Mouse (Mus musculus) liver, adult 2 months (tissue): Measurements from ENCODE around the gene Prdm10. TPM values are rescaled to one million over a fixed set of nuclear protein-coding genes. Genes with fewer than 3 reads are reported as not detected.

Source experiments
- DNase-seq: peaks from one replicate; pipeline ENCODE4 v3.0.0-alpha.2; 2011; ENCODE audit warnings: low read depth, low spot score; ENCODE audit errors: extremely low read depth
- H3K27ac ChIP-seq: fragments of 200-500 bp; replicated peaks from 2 replicates; pipeline ENCODE4 v1.5.1; 2012; ENCODE audit warnings: low read depth, mild to moderate bottlenecking, control low read depth, inconsistent platforms, low read length; ENCODE audit not compliant: insufficient read depth
- H3K27me3 ChIP-seq: fragments of 200-500 bp; 2 replicates; pipeline ENCODE4 v1.6.1; 2012; ENCODE audit warnings: mild to moderate bottlenecking, moderate library complexity, low read length, inconsistent platforms; ENCODE audit not compliant: control insufficient read depth, insufficient read depth
- H3K36me3 ChIP-seq: fragments of 200-500 bp; 2 replicates; pipeline ENCODE4 v1.6.1; 2012; ENCODE audit warnings: low read length, inconsistent platforms; ENCODE audit not compliant: control insufficient read depth, insufficient read depth
- H3K4me1 ChIP-seq: fragments of 200-500 bp; 2 replicates; pipeline ENCODE4 v1.6.1; 2011; ENCODE audit warnings: low read length; ENCODE audit not compliant: control insufficient read depth, insufficient read depth
- H3K4me3 ChIP-seq: fragments of 200-500 bp; 2 replicates; pipeline ENCODE4 v1.5.1; 2011; ENCODE audit warnings: low read depth, mild to moderate bottlenecking, control low read depth, low read length, moderate library complexity; ENCODE audit not compliant: insufficient read depth
- H3K79me2 ChIP-seq: fragments of 200-500 bp; 2 replicates; pipeline ENCODE4 v1.6.1; 2012; ENCODE audit warnings: inconsistent platforms, mild to moderate bottlenecking, low read length, moderate library complexity; ENCODE audit not compliant: control insufficient read depth, insufficient read depth
- H3K9ac ChIP-seq: fragments of 200-500 bp; 2 replicates; pipeline ENCODE4 v1.6.1; 2012; ENCODE audit warnings: low read depth, mild to moderate bottlenecking, control low read depth, inconsistent platforms, low read length
- CTCF ChIP-seq: fragments of 200-500 bp; IDR thresholded peaks from 2 replicates; pipeline ENCODE4 v1.5.1; 2011; ENCODE audit warnings: low read depth, low read length, control low read depth
- POLR2A ChIP-seq: fragments of 200-500 bp; IDR thresholded peaks from 2 replicates; pipeline ENCODE4 v1.6.1; 2011; ENCODE audit warnings: low read length, control low read depth; ENCODE audit not compliant: insufficient read depth; ENCODE audit errors: extremely low read depth
- WGBS: fragments of 180-500 bp; shearing (Covaris S2); methylation state at CpG from one replicate; pipeline ENCODE4 v1.1.7; 2018; 5-methylcytosine and 5-hydroxymethylcytosine counted together
- polyA plus RNA-seq: library from polyadenylated mRNA; depleted of rRNA; stranded (reverse); fragments of >200 nt; gene quantifications from 2 replicates; pipeline ENCODE4 v1.2.3, GENCODE M21; 2012
- total RNA-seq: library from RNA; depleted of rRNA; stranded (reverse); fragments of >200 nt; gene quantifications from 2 replicates; pipeline ENCODE4 v1.2.3, GENCODE M21; 2014

Prdm10 gene
- total and polyA plus RNA-seq, 2 experiments: 2.7 to 4.8 TPM

DNA sequence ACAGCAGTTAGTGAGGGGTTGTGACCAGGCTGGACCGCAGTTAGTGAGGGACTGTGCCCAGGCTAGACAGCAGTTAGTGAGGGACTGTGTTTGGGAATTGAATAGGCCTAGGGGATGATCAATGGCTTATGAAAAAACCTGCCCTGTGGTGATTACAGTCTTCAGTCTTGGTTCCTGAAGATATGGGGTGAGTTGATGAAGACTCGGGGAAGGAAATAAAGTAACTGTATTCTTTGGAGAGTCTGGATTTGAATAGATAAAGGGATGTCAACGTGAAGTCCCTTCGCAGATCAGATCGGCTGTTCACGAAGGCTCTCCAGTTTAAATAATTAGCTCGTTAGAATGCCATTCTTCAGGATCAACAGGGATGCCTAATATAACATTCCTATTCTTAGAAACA is 24.4 kb upstream of the Prdm10 start:
- TF ChIP-seq CTCF (no peak), POLR2A (no peak)
- no peaks in the 10 kb centered on the region for H3K36me3 ChIP-seq
- DNase-seq: no peak
- H3K4me1 ChIP-seq: peaks cover 7% of the 10 kb centered on the region; the same call in 1 of the 2 replicates
- no peak overlapping the region for H3K27ac ChIP-seq
- no peak overlapping the region for H3K9ac ChIP-seq
- H3K27me3 ChIP-seq: no peaks in the 10 kb centered on the region
- no peaks in the 10 kb centered on the region for H3K79me2 ChIP-seq
- H3K4me3 ChIP-seq: no peak overlapping the region
- WGBS: 91% methylated on average over 7 of the region's 7 CpGs

DNA sequence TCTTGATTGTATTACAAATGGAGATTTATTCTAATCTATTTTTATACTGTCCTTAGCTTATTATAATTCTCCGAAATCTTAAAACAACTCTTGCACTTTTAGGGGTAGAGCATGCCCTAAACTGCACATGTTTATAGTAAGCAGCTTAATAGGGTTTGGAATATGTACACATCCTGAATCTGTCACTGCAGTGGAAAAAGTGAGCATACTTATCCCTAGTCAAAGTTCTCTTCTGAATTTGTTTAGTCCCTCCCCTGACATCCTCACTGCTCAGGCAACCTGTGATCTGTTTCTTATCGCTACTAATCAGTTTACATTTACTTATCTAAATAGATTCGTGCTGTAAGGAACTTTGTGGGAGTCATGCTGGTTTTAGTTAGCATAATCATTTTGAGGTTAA is 22.1 kb upstream of the Prdm10 start:
- H3K79me2 ChIP-seq: no peaks in the 10 kb centered on the region
- H3K4me1 ChIP-seq: peaks cover 8% of the 10 kb centered on the region
- TF ChIP-seq POLR2A: no peak
- TF ChIP-seq CTCF: no peak
- H3K4me3 ChIP-seq: no peak overlapping the region
- no peak overlapping the region for H3K9ac ChIP-seq
- no peaks in the 10 kb centered on the region for H3K27me3 ChIP-seq
- no peaks in the 10 kb centered on the region for H3K36me3 ChIP-seq
- DNase-seq: no peak
- no peak overlapping the region for H3K27ac ChIP-seq
- WGBS: 57% methylated on average over 3 of the region's 3 CpGs

DNA sequence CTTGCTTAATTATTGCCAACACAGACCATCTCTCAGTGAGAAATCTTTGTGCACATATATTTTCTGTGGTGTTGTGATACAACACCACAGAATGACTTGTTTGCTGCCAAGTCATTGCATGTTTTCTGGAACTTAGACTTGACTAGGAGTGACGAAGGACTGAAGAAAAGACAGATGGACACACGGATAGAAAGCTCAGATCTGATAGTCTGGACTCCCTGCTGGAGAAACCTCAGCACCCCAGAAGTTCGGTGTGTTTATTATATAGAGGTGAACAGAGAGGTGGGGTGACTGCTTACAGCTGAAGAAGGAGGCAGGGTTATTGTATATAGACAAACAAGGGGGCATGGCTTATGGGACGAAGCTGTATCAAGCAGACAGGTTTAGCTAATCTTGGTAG is 20.1 kb upstream of the Prdm10 start:
- WGBS: 94% methylated on average over 4 of the region's 4 CpGs
- no peak for TF ChIP-seq POLR2A
- TF ChIP-seq CTCF: no peak
- no peak for DNase-seq
- Histone ChIP-seq H3K4me3 (no peak overlapping the region), H3K4me1 (peaks cover 5% of the 10 kb centered on the region), H3K9ac (no peak overlapping the region), H3K27me3 (no peaks in the 10 kb centered on the region), H3K36me3 (no peaks in the 10 kb centered on the region), H3K27ac (no peak overlapping the region), H3K79me2 (no peaks in the 10 kb centered on the region)

DNA sequence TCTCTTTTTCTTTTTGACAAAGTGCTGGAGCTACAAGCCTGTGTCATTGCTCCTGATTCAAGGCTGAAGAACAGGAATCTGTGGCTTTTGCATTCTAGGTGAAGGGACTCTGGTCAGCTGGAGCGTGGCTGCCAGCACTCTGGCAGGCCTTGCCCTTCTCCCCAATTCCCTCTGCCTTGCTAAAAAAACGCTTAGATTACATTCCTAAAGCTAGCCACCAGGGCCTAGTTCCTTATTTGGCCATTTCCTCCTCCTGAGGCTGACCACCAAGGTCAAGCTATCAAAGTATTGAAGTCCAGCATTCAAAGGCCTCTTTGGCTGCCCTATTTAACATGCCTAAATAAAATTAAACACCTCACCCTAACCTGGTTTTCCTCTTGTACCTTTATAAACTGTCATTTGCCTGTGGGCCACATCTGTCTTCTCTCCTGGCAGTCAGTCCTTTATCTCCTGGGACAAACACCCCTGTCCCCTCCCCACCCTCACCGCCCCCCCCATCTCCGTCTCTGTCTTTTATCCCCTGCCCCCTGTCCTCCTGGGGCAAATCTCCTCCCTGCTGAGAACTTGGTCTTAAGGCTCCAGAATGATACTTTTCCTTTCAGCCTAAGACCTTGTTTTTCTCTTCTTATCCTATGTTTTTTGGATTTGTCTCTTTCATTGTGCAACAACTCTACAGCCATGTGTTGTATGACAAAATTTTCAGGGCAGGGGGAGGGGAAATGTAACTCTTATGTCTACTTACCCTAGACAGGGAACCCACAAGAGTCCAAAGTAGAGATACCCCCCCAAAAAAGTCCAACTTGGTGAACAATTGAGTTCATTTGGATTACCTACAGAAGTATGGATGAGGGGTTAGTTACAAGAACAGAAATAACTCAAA is 17.9 kb upstream of the Prdm10 start:
- Histone ChIP-seq H3K27ac (no peak overlapping the region), H3K4me1 (peaks cover 5% of the 10 kb centered on the region), H3K36me3 (no peaks in the 10 kb centered on the region), H3K9ac (no peak overlapping the region), H3K4me3 (no peak overlapping the region), H3K79me2 (no peaks in the 10 kb centered on the region), H3K27me3 (no peaks in the 10 kb centered on the region)
- DNase-seq: peak; percentile 81
- 49% methylated on average over 4 of the region's 4 CpGs for WGBS
- TF ChIP-seq POLR2A: no peak
- TF ChIP-seq CTCF: no peak

DNA sequence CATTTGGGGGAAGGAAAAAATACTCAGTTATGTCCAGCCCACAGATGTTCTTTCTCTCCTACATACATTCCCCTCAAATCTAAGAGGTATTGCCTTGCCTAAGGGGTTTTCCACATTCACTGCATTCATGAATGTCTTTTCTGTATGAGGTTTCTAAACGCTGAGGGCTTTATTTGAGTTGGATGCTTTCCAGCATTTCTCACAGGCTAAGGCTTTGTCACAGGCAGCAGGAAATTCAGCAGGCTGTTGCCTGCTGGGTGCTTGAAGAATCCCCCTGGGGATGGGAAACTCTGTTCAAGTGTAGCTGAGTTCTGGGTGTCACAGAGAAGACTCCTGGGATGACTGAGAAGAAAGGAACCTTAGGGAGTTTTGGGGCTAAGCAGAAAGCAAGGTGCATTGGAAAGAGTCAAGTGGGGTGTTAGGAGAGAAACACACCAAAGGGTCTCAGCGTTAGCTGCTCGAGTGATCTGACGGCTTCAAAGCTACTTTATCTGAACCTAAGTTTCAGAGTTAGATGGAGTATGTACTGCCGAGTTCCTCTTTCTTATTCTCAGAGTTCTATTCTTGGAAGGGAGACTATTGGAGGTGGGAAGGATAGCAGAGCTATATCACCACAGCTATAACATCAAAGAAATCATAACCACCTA is 14.2 kb upstream of the Prdm10 start:
- peaks cover 5% of the 10 kb centered on the region for H3K4me1 ChIP-seq
- TF ChIP-seq POLR2A (no peak), CTCF (no peak)
- no peak overlapping the region for H3K27ac ChIP-seq
- H3K9ac ChIP-seq: no peak overlapping the region
- no peaks in the 10 kb centered on the region for H3K79me2 ChIP-seq
- 53% methylated on average over 5 of the region's 5 CpGs for WGBS
- no peaks in the 10 kb centered on the region for H3K36me3 ChIP-seq
- H3K4me3 ChIP-seq: no peak overlapping the region
- DNase-seq: peak; percentile 41
- H3K27me3 ChIP-seq: no peaks in the 10 kb centered on the region
